Mouse (Mus musculus): ENCODE measurements around the gene Dock10. TPM values are rescaled to one million over a fixed set of nuclear protein-coding genes. Genes with fewer than 3 reads are reported as not detected.
A peak's percentile ranks its signal among the peaks of the same experiment; 100 is the strongest.
"Not testable (repeated sequence)": the region's sequence is repeated elsewhere in the genome, so short reads cannot be mapped to it uniquely, and the experiment has no call there.

Dock10 gene
- polyA plus RNA-seq, 1 experiment from 2014 or later = 4.4 TPM

DNA sequence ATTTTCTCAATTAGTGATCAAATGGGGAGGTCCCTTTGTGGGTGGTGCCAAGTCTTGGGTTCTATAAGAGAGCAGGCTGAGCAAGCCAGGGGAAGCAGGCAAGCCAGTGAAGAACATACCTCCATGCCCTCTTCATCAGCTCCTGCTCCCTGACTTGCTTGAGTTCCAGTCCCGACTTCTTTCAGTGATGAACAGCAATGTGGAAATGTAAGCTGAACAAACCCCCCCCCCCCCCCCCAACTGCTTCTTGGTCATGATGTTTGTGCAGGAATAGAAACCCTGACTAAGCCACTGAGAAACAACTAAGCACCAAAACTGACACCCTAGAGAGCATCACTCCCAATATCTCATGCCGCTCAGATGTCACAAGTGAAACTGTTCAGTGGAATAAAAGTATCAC, 9.2 kb downstream of the Dock10 start:
- not testable (repeated sequence) for H3K4me3 ChIP-seq (ENCODE audit: control insufficient read depth in 1 of 2, insufficient read depth in 1 of 2, low read depth in 1 of 2, low read length in 2 of 2); ATAC-seq (ENCODE audit: insufficient number of reproducible peaks, insufficient read depth, low FRiP score, low read depth); H3K4me1 ChIP-seq (ENCODE audit: control insufficient read depth in 2 of 2, insufficient read depth in 2 of 2, low read length in 2 of 2); H3K36me3 ChIP-seq (ENCODE audit: control insufficient read depth, insufficient read depth, low read length); H3K27me3 ChIP-seq (ENCODE audit: control insufficient read depth, insufficient read depth, low read length); H3K9ac ChIP-seq (ENCODE audit: low read length); H3K9me3 ChIP-seq (ENCODE audit: control insufficient read depth, low read length); H3K27ac ChIP-seq (replicated peaks in 1 of 2; ENCODE audit: control insufficient read depth in 1 of 2, insufficient read depth in 1 of 2, low read depth in 2 of 2, low read length in 2 of 2); H3K4me2 ChIP-seq (ENCODE audit: low read length)
- 88% methylated on average over 2 of the region's 2 CpGs for WGBS

DNA sequence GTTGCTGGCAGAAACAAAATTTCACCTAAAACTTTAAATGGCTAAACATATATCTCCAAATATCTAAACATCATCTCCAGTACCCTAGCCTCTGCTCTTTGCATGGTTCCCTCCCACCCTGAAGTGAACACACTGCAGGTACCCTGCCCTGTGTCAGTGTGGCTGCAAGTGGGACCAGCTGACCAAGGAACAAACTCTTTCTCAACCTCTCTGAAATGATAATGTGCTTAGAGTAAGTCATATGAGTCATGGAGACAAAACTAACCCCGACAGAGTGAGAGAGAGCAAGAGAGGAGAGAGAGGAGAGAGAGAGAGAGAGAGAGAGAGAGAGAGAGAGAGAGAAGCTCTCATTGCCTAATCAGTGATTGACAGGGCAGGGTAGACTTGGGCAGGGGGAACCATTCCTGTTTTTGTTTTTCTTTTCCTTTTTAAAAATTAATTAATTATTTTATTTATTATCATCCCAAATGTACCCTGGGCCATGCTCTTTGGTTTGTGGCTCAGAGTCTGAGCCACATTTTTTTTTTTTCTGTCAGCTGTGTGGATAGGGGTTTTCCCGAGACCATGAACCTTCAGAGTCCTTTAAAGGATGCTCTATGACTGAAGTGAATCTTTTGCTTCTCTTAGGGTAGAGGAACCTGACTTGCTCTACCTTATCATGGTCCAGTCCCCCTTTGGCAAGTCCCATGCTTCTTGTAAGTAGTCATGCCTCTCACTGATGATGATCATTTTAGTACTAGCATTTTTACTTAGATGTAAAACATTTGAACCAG, 11.4 kb downstream of the Dock10 start:
- no peak overlapping the region for H3K4me3 ChIP-seq (ENCODE audit: control insufficient read depth in 1 of 2, insufficient read depth in 1 of 2, low read depth in 1 of 2, low read length in 2 of 2)
- H3K27me3 ChIP-seq (ENCODE audit: control insufficient read depth, insufficient read depth, low read length) = no peaks in the 10 kb centered on the region
- ATAC-seq (ENCODE audit: insufficient number of reproducible peaks, insufficient read depth, low FRiP score, low read depth) = no peak
- no peaks in the 10 kb centered on the region for H3K36me3 ChIP-seq (ENCODE audit: control insufficient read depth, insufficient read depth, low read length)
- WGBS = 58% methylated on average over 2 of the region's 2 CpGs
- no peak overlapping the region for H3K9ac ChIP-seq (ENCODE audit: low read length)
- no peak overlapping the region for H3K27ac ChIP-seq (replicated peaks in 1 of 2; ENCODE audit: control insufficient read depth in 1 of 2, insufficient read depth in 1 of 2, low read depth in 2 of 2, low read length in 2 of 2)
- H3K4me1 ChIP-seq (ENCODE audit: control insufficient read depth in 2 of 2, insufficient read depth in 2 of 2, low read length in 2 of 2) = no peaks in the 10 kb centered on the region
- no peak overlapping the region for H3K4me2 ChIP-seq (ENCODE audit: low read length)
- no peaks in the 10 kb centered on the region for H3K9me3 ChIP-seq (ENCODE audit: control insufficient read depth, low read length)

DNA sequence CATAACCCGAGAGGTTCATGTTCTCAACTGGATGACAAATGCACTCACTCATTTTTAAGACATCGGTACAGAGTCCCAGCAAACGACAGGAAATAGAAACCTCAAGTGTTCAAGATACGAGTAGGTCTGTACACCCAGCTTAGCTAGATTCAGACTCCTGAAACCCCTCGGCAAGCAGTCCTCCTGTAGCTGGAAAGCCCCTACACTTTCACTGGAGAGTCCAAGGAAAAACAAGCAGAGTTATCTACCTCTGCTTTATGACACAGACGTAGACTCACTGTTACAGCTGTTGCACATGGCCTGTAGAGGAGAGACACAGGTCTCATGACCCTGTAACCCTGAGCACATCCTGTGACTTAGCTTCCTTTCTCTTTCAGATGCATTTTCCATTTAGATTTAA, 12.1 kb downstream of the Dock10 start:
- Histone ChIP-seq H3K4me3 (ENCODE audit: control insufficient read depth in 1 of 2, insufficient read depth in 1 of 2, low read depth in 1 of 2, low read length in 2 of 2) (no peak overlapping the region), H3K4me1 (ENCODE audit: control insufficient read depth in 2 of 2, insufficient read depth in 2 of 2, low read length in 2 of 2) (no peaks in the 10 kb centered on the region), H3K4me2 (ENCODE audit: low read length) (no peak overlapping the region), H3K27me3 (ENCODE audit: control insufficient read depth, insufficient read depth, low read length) (no peaks in the 10 kb centered on the region), H3K27ac (replicated peaks in 1 of 2; ENCODE audit: control insufficient read depth in 1 of 2, insufficient read depth in 1 of 2, low read depth in 2 of 2, low read length in 2 of 2) (no peak overlapping the region), H3K9ac (ENCODE audit: low read length) (no peak overlapping the region), H3K36me3 (ENCODE audit: control insufficient read depth, insufficient read depth, low read length) (no peaks in the 10 kb centered on the region), H3K9me3 (ENCODE audit: control insufficient read depth, low read length) (no peaks in the 10 kb centered on the region)
- WGBS = 63% methylated on average over 6 of the region's 6 CpGs
- no peak for ATAC-seq (ENCODE audit: insufficient number of reproducible peaks, insufficient read depth, low FRiP score, low read depth)

- Histone ChIP-seq H3K9ac (ENCODE audit: low read length) (no peak overlapping the region), H3K36me3 (ENCODE audit: control insufficient read depth, insufficient read depth, low read length) (no peaks in the 10 kb centered on the region), H3K4me2 (ENCODE audit: low read length) (peak overlapping the region; percentile 9; the same call in 1 of the 2 replicates), H3K4me1 (ENCODE audit: control insufficient read depth in 2 of 2, insufficient read depth in 2 of 2, low read length in 2 of 2) (peaks cover 8% of the 10 kb centered on the region in 2 experiments; a peak in 3 of 4 replicates), H3K27ac (replicated peaks in 1 of 2; ENCODE audit: control insufficient read depth in 1 of 2, insufficient read depth in 1 of 2, low read depth in 2 of 2, low read length in 2 of 2) (peak overlapping the region; percentile 71 to 78), H3K9me3 (ENCODE audit: control insufficient read depth, low read length) (no peaks in the 10 kb centered on the region), H3K4me3 (ENCODE audit: control insufficient read depth in 1 of 2, insufficient read depth in 1 of 2, low read depth in 1 of 2, low read length in 2 of 2) (no peak overlapping the region), H3K27me3 (ENCODE audit: control insufficient read depth, insufficient read depth, low read length) (no peaks in the 10 kb centered on the region)
- ATAC-seq (ENCODE audit: insufficient number of reproducible peaks, insufficient read depth, low FRiP score, low read depth) = peak; percentile 68; the same call in 1 of the 2 replicates
- WGBS = 6% methylated on average over 1 of the region's 1 CpGs
Observed at GRCm38 (mm10) chr1:80739472-80739871, 18.9 kb downstream of the Dock10 start.

GRCm38 (mm10) chr1:80737812-80738391, 20.4 kb downstream of the Dock10 start:
- Histone ChIP-seq H3K4me2 (ENCODE audit: low read length) (no peak overlapping the region), H3K4me3 (ENCODE audit: control insufficient read depth in 1 of 2, insufficient read depth in 1 of 2, low read depth in 1 of 2, low read length in 2 of 2) (no peak overlapping the region), H3K9me3 (ENCODE audit: control insufficient read depth, low read length) (no peaks in the 10 kb centered on the region), H3K27ac (replicated peaks in 1 of 2; ENCODE audit: control insufficient read depth in 1 of 2, insufficient read depth in 1 of 2, low read depth in 2 of 2, low read length in 2 of 2) (no peak overlapping the region), H3K36me3 (ENCODE audit: control insufficient read depth, insufficient read depth, low read length) (no peaks in the 10 kb centered on the region), H3K9ac (ENCODE audit: low read length) (no peak overlapping the region), H3K4me1 (ENCODE audit: control insufficient read depth in 2 of 2, insufficient read depth in 2 of 2, low read length in 2 of 2) (peaks cover 8% of the 10 kb centered on the region in 2 experiments; a peak in 3 of 4 replicates), H3K27me3 (ENCODE audit: control insufficient read depth, insufficient read depth, low read length) (no peaks in the 10 kb centered on the region)
- 61% methylated on average over 5 of the region's 5 CpGs for WGBS
- no peak for ATAC-seq (ENCODE audit: insufficient number of reproducible peaks, insufficient read depth, low FRiP score, low read depth)

DNA sequence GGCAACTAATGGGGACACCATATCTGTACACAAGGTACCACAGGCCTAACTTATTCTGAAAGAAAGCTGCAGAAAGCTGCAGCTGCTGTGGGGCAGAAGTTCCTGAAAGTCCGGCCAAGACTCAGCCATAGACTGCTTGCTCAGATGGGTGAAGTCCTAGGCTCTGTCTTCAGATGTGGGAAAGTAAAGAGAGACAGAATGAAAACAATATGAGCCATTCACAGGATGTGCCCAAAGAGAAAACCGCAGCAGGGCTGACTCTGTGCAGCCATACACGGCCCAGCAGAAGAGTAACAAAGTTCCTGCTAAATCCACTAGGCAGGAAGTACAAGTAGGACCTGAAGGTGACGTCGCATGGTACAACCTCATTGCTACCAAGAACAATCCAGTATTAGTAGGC, 27.7 kb downstream of the Dock10 start:
- H3K4me1 ChIP-seq (ENCODE audit: control insufficient read depth in 2 of 2, insufficient read depth in 2 of 2, low read length in 2 of 2) = no peaks in the 10 kb centered on the region
- H3K27me3 ChIP-seq (ENCODE audit: control insufficient read depth, insufficient read depth, low read length) = no peaks in the 10 kb centered on the region
- H3K4me3 ChIP-seq (ENCODE audit: control insufficient read depth in 1 of 2, insufficient read depth in 1 of 2, low read depth in 1 of 2, low read length in 2 of 2) = no peak overlapping the region
- no peaks in the 10 kb centered on the region for H3K36me3 ChIP-seq (ENCODE audit: control insufficient read depth, insufficient read depth, low read length)
- H3K27ac ChIP-seq (replicated peaks in 1 of 2; ENCODE audit: control insufficient read depth in 1 of 2, insufficient read depth in 1 of 2, low read depth in 2 of 2, low read length in 2 of 2) = no peak overlapping the region
- no peak overlapping the region for H3K4me2 ChIP-seq (ENCODE audit: low read length)
- H3K9me3 ChIP-seq (ENCODE audit: control insufficient read depth, low read length) = no peaks in the 10 kb centered on the region
- 84% methylated on average over 5 of the region's 5 CpGs for WGBS
- ATAC-seq (ENCODE audit: insufficient number of reproducible peaks, insufficient read depth, low FRiP score, low read depth) = no peak
- H3K9ac ChIP-seq (ENCODE audit: low read length) = no peak overlapping the region

DNA sequence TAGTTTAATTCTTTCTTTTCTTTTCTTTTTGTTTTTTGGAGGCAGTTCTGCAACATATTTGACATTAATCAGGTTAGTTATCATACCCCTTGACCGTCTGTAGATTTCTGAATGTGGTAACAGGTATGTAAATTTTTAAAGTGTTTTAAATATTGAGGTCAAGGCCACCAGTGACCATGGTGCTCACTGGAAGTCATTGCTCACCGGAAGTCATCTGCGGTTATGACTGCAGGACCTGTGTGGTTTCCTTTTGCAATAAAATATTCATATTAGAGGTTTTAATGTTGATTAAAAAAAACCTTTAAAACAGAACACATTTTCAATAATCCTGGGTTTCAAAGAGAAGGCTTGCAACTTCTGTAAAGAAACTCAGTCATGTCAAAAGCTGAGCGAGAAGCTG, 28.2 kb downstream of the Dock10 start:
- Histone ChIP-seq H3K36me3 (ENCODE audit: control insufficient read depth, insufficient read depth, low read length) (no peaks in the 10 kb centered on the region), H3K9ac (ENCODE audit: low read length) (no peak overlapping the region), H3K9me3 (ENCODE audit: control insufficient read depth, low read length) (no peaks in the 10 kb centered on the region), H3K4me2 (ENCODE audit: low read length) (no peak overlapping the region), H3K4me1 (ENCODE audit: control insufficient read depth in 2 of 2, insufficient read depth in 2 of 2, low read length in 2 of 2) (no peaks in the 10 kb centered on the region), H3K27me3 (ENCODE audit: control insufficient read depth, insufficient read depth, low read length) (no peaks in the 10 kb centered on the region), H3K27ac (replicated peaks in 1 of 2; ENCODE audit: control insufficient read depth in 1 of 2, insufficient read depth in 1 of 2, low read depth in 2 of 2, low read length in 2 of 2) (no peak overlapping the region), H3K4me3 (ENCODE audit: control insufficient read depth in 1 of 2, insufficient read depth in 1 of 2, low read depth in 1 of 2, low read length in 2 of 2) (no peak overlapping the region)
- ATAC-seq (ENCODE audit: insufficient number of reproducible peaks, insufficient read depth, low FRiP score, low read depth) = no peak
- WGBS = 87% methylated on average over 4 of the region's 4 CpGs

Measured in heart, embryonic 14.5 days (tissue).